Mouse (Mus musculus): ENCODE results near the gene Cltrn. TPM values are rescaled to one million over a fixed set of nuclear protein-coding genes. Genes with fewer than 3 reads are reported as not detected.

The Cltrn gene
- polyA plus RNA-seq, 1 experiment from 2014 or later: 0.23 TPM

- 61% methylated on average over 7 of the region's 7 CpGs for WGBS
- no peak overlapping the region for H3K4me2 ChIP-seq
- no peak for ATAC-seq (ENCODE audit: low FRiP score, low read depth)
These were observed 3.9 kb downstream of the Cltrn start for GRCm38 (mm10) chrX:164092300-164093169.

GRCm38 (mm10) chrX:164093435-164093834 is 4.8 kb downstream of the Cltrn start:
- Histone ChIP-seq H3K4me3 (no peak overlapping the region), H3K9me3 (no peaks in the 10 kb centered on the region), H3K4me2 (no peak overlapping the region), H3K4me1 (replicated peaks) (no peaks in the 10 kb centered on the region), H3K27me3 (0 out of 2 replicates have a peak, but pooled peaks cover 2% of the 10 kb centered on the region), H3K36me3 (no peaks in the 10 kb centered on the region), H3K9ac (no peak overlapping the region), H3K27ac (replicated peaks) (no peak overlapping the region)
- ATAC-seq (ENCODE audit: low FRiP score, low read depth): no peak
- WGBS: 88% methylated on average over 5 of the region's 5 CpGs

More at GRCm38 (mm10) chrX:164092300-164093169, 3.9 kb downstream of the Cltrn start:
- 0 out of 2 replicates have a peak, but pooled peaks cover 2% of the 10 kb centered on the region for H3K27me3 ChIP-seq
- H3K4me3 ChIP-seq: no peak overlapping the region
- H3K9me3 ChIP-seq: no peaks in the 10 kb centered on the region
- no peak overlapping the region for H3K27ac ChIP-seq (replicated peaks)
- no peaks in the 10 kb centered on the region for H3K36me3 ChIP-seq
- H3K9ac ChIP-seq: no peak overlapping the region
- H3K4me1 ChIP-seq (replicated peaks): no peaks in the 10 kb centered on the region

GRCm38 (mm10) chrX:164095838-164096237 is 7.2 kb downstream of the Cltrn start:
- 76% methylated on average over 2 of the region's 2 CpGs for WGBS
- no peaks in the 10 kb centered on the region for H3K36me3 ChIP-seq
- no peak overlapping the region for H3K9ac ChIP-seq
- no peak overlapping the region for H3K4me2 ChIP-seq
- H3K4me3 ChIP-seq: no peak overlapping the region
- ATAC-seq (ENCODE audit: low FRiP score, low read depth): no peak
- no peaks in the 10 kb centered on the region for H3K4me1 ChIP-seq (replicated peaks)
- H3K27ac ChIP-seq (replicated peaks): no peak overlapping the region
- 0 out of 2 replicates have a peak, but pooled peaks cover 2% of the 10 kb centered on the region for H3K27me3 ChIP-seq
- H3K9me3 ChIP-seq: no peaks in the 10 kb centered on the region

GRCm38 (mm10) chrX:164101483-164101882 is 12.9 kb downstream of the Cltrn start:
- Histone ChIP-seq H3K9ac (no peak overlapping the region), H3K27me3 (no peaks in the 10 kb centered on the region), H3K36me3 (no peaks in the 10 kb centered on the region), H3K4me1 (replicated peaks) (no peaks in the 10 kb centered on the region), H3K4me2 (no peak overlapping the region), H3K4me3 (no peak overlapping the region), H3K27ac (replicated peaks) (no peak overlapping the region), H3K9me3 (no peaks in the 10 kb centered on the region)
- no peak for ATAC-seq (ENCODE audit: low FRiP score, low read depth)

GRCm38 (mm10) chrX:164102198-164102597 is 13.6 kb downstream of the Cltrn start:
- no peaks in the 10 kb centered on the region for H3K27me3 ChIP-seq
- no peak overlapping the region for H3K9ac ChIP-seq
- 80% methylated on average over 7 of the region's 7 CpGs for WGBS
- H3K36me3 ChIP-seq: no peaks in the 10 kb centered on the region
- ATAC-seq (ENCODE audit: low FRiP score, low read depth): no peak
- no peaks in the 10 kb centered on the region for H3K9me3 ChIP-seq
- H3K4me3 ChIP-seq: no peak overlapping the region
- H3K4me1 ChIP-seq (replicated peaks): no peaks in the 10 kb centered on the region
- H3K27ac ChIP-seq (replicated peaks): no peak overlapping the region
- H3K4me2 ChIP-seq: no peak overlapping the region

GRCm38 (mm10) chrX:164102656-164103055 is 14.0 kb downstream of the Cltrn start:
- Histone ChIP-seq H3K9ac (no peak overlapping the region), H3K4me3 (no peak overlapping the region), H3K36me3 (no peaks in the 10 kb centered on the region), H3K4me2 (no peak overlapping the region), H3K4me1 (replicated peaks) (no peaks in the 10 kb centered on the region), H3K27me3 (no peaks in the 10 kb centered on the region), H3K27ac (replicated peaks) (no peak overlapping the region), H3K9me3 (no peaks in the 10 kb centered on the region)
- WGBS: 55% methylated on average over 6 of the region's 6 CpGs
- no peak for ATAC-seq (ENCODE audit: low FRiP score, low read depth)

GRCm38 (mm10) chrX:164111146-164111545 is 22.5 kb downstream of the Cltrn start:
- H3K9me3 ChIP-seq: no peaks in the 10 kb centered on the region
- H3K36me3 ChIP-seq: no peaks in the 10 kb centered on the region
- H3K27me3 ChIP-seq: 0 out of 2 replicates have a peak, but pooled peaks cover 6% of the 10 kb centered on the region
- H3K4me3 ChIP-seq: no peak overlapping the region
- H3K27ac ChIP-seq (replicated peaks): no peak overlapping the region
- H3K4me1 ChIP-seq (replicated peaks): no peaks in the 10 kb centered on the region
- 86% methylated on average over 3 of the region's 3 CpGs for WGBS
- ATAC-seq (ENCODE audit: low FRiP score, low read depth): no peak
- H3K9ac ChIP-seq: no peak overlapping the region
- no peak overlapping the region for H3K4me2 ChIP-seq

- 96% methylated on average over 6 of the region's 6 CpGs for WGBS
These were observed 25.1 kb downstream of the Cltrn start for GRCm38 (mm10) chrX:164113744-164114143.

GRCm38 (mm10) chrX:164123942-164124341 is 35.3 kb downstream of the Cltrn start:
- no peaks in the 10 kb centered on the region for H3K36me3 ChIP-seq
- H3K4me2 ChIP-seq: no peak overlapping the region
- WGBS: 86% methylated on average over 3 of the region's 3 CpGs
- no peak overlapping the region for H3K4me3 ChIP-seq
- no peak overlapping the region for H3K27ac ChIP-seq (replicated peaks)
- no peak for ATAC-seq (ENCODE audit: low FRiP score, low read depth)
- H3K9ac ChIP-seq: no peak overlapping the region
- H3K4me1 ChIP-seq (replicated peaks): no peaks in the 10 kb centered on the region
- H3K9me3 ChIP-seq: no peaks in the 10 kb centered on the region
- H3K27me3 ChIP-seq: no peaks in the 10 kb centered on the region

More at GRCm38 (mm10) chrX:164113744-164114143, 25.1 kb downstream of the Cltrn start:
- Histone ChIP-seq H3K9me3 (no peaks in the 10 kb centered on the region), H3K4me1 (replicated peaks) (no peaks in the 10 kb centered on the region), H3K4me2 (no peak overlapping the region), H3K27me3 (0 out of 2 replicates have a peak, but pooled peaks cover 6% of the 10 kb centered on the region), H3K27ac (replicated peaks) (no peak overlapping the region), H3K9ac (no peak overlapping the region), H3K4me3 (no peak overlapping the region), H3K36me3 (no peaks in the 10 kb centered on the region)
- ATAC-seq (ENCODE audit: low FRiP score, low read depth): no peak

GRCm38 (mm10) chrX:164133531-164133930 is 44.9 kb downstream of the Cltrn start:
- H3K27me3 ChIP-seq: 0 out of 2 replicates have a peak, but pooled peaks cover 3% of the 10 kb centered on the region
- H3K4me2 ChIP-seq: no peak overlapping the region
- no peaks in the 10 kb centered on the region for H3K36me3 ChIP-seq
- no peak overlapping the region for H3K4me3 ChIP-seq
- no peaks in the 10 kb centered on the region for H3K4me1 ChIP-seq (replicated peaks)
- 96% methylated on average over 3 of the region's 3 CpGs for WGBS
- H3K9ac ChIP-seq: no peak overlapping the region
- no peaks in the 10 kb centered on the region for H3K9me3 ChIP-seq
- no peak overlapping the region for H3K27ac ChIP-seq (replicated peaks)
- no peak for ATAC-seq (ENCODE audit: low FRiP score, low read depth)

GRCm38 (mm10) chrX:164135304-164135818 is 46.7 kb downstream of the Cltrn start:
- WGBS: 91% methylated on average over 4 of the region's 4 CpGs
- Histone ChIP-seq H3K27me3 (0 out of 2 replicates have a peak, but pooled peaks cover 3% of the 10 kb centered on the region), H3K4me2 (no peak overlapping the region), H3K36me3 (no peaks in the 10 kb centered on the region), H3K9ac (no peak overlapping the region), H3K27ac (replicated peaks) (no peak overlapping the region), H3K9me3 (no peaks in the 10 kb centered on the region), H3K4me1 (replicated peaks) (no peaks in the 10 kb centered on the region), H3K4me3 (no peak overlapping the region)
- no peak for ATAC-seq (ENCODE audit: low FRiP score, low read depth)

GRCm38 (mm10) chrX:164139032-164139431 is 50.4 kb downstream of the Cltrn start, which contains the start of gene Ace2:
TSS of gene Ace2 (plus strand) at chrX:164139332.
- no peaks in the 10 kb centered on the region for H3K4me1 ChIP-seq (replicated peaks)
- 0 out of 2 replicates have a peak, but pooled peaks cover 3% of the 10 kb centered on the region for H3K27me3 ChIP-seq
- no peaks in the 10 kb centered on the region for H3K36me3 ChIP-seq
- H3K9me3 ChIP-seq: no peaks in the 10 kb centered on the region
- no peak within 1 kb of the TSS for H3K9ac ChIP-seq
- 88% methylated on average over 2 of the region's 2 CpGs for WGBS
- no peak within 1 kb of the TSS for H3K4me2 ChIP-seq
- no peak for ATAC-seq (ENCODE audit: low FRiP score, low read depth)
- H3K4me3 ChIP-seq: no peak within 1 kb of the TSS
- H3K27ac ChIP-seq (replicated peaks): no peak within 1 kb of the TSS

Measured in hindbrain, embryonic 15.5 days (tissue).